Mouse (Mus musculus) heart, embryonic 11.5 days (tissue): ENCODE measurements at regions not wholly inside any gene's neighbourhood (a gene's known extent, or its start where the extent isn't known, plus 50 kb on each side); places are given as distances from the start of the nearest gene placed in this dataset.

Experiments
- ATAC-seq: fragments of 200-750 bp; cut with Nextera tagmentation; replicated peaks from 2 replicates; pipeline ENCODE4 v1.8.0; 2017; ENCODE audit warnings: moderate library complexity; ENCODE audit not compliant: insufficient number of reproducible peaks, low FRiP score, low TSS enrichment
- H3K27ac ChIP-seq: fragments of 300-500 bp; sonication (generic); 2 replicates; pipeline ENCODE4 v1.5.1; 2014; ENCODE audit warnings: mild to moderate bottlenecking, low read depth, low read length
- H3K27me3 ChIP-seq: fragments of 300-500 bp; sonication (generic); 2 replicates; pipeline ENCODE4 v1.6.1; 2014; ENCODE audit warnings: mild to moderate bottlenecking, low read length, mixed read lengths; ENCODE audit not compliant: control insufficient read depth, insufficient read depth
- H3K36me3 ChIP-seq: fragments of 300-500 bp; sonication (generic); 2 replicates; pipeline ENCODE4 v1.6.1; 2014; ENCODE audit warnings: mild to moderate bottlenecking, low read length, moderate library complexity, mixed read lengths; ENCODE audit not compliant: control insufficient read depth, insufficient read depth
- H3K4me1 ChIP-seq: fragments of 300-500 bp; sonication (generic); 2 replicates; pipeline ENCODE4 v1.6.1; 2014; ENCODE audit warnings: low read length; ENCODE audit not compliant: control insufficient read depth, insufficient read depth
- H3K4me2 ChIP-seq: fragments of 300-500 bp; sonication (generic); 2 replicates; pipeline ENCODE4 v1.6.1; 2014; ENCODE audit warnings: mild to moderate bottlenecking, moderate library complexity
- H3K4me3 ChIP-seq: fragments of 300-500 bp; sonication (generic); 2 replicates; pipeline ENCODE4 v1.5.1; 2014; ENCODE audit warnings: low read depth, low read length
- H3K9ac ChIP-seq: fragments of 300-500 bp; sonication (generic); 2 replicates; pipeline ENCODE4 v1.6.1; 2014; ENCODE audit warnings: mild to moderate bottlenecking, low read depth, low read length, moderate library complexity
- H3K9me3 ChIP-seq: fragments of 300-500 bp; sonication (generic); replicated peaks from 2 replicates; pipeline ENCODE4 v1.6.1; 2016; ENCODE audit warnings: low read length; ENCODE audit not compliant: control insufficient read depth
- WGBS: fragments of 180-500 bp; shearing (Covaris S2); extraction: QIAGEN DNeasy Blood & Tissue Kit; methylation state at CpG from one replicate; pipeline ENCODE4 v1.1.7; 2014; ENCODE audit not compliant: insufficient replicate concordance; 5-methylcytosine and 5-hydroxymethylcytosine counted together

DNA sequence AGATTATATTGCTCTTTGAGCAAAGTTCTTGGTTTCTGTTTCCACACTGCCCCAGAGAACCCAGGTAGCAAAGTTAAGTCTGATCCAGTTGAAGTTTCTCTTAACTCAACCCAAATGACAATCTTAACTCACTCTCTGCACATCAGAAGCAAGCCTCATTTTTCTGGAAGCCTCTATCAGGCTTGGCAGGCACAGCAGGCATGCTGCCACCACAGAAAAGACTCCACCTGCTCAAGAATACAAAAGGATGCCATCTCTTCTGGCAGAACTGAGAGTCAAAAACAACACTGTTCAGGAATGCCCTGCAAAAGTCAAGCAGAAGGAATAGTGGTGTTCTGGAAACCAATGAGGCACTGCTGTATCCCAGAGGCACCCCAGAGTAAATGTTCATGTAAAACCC lies 187.7 kb upstream of the Gm26657 start:
- Histone ChIP-seq H3K4me3 (no peak overlapping the region), H3K9me3 (no peaks in the 10 kb centered on the region), H3K4me1 (no peaks in the 10 kb centered on the region), H3K36me3 (no peaks in the 10 kb centered on the region), H3K27ac (no peak overlapping the region), H3K4me2 (no peak overlapping the region), H3K9ac (no peak overlapping the region), H3K27me3 (no peaks in the 10 kb centered on the region)
- no peak for ATAC-seq

- H3K27ac ChIP-seq, result no peak overlapping the region
- no peak overlapping the region for H3K4me3 ChIP-seq
- no peak overlapping the region for H3K4me2 ChIP-seq
- no peak overlapping the region for H3K9ac ChIP-seq
- WGBS, result 79% methylated on average over 9 of the region's 9 CpGs
- H3K4me1 ChIP-seq, result no peaks in the 10 kb centered on the region
- no peaks in the 10 kb centered on the region for H3K27me3 ChIP-seq
- H3K9me3 ChIP-seq, result no peaks in the 10 kb centered on the region
- ATAC-seq, result no peak
- no peaks in the 10 kb centered on the region for H3K36me3 ChIP-seq
Observed at GRCm38 (mm10) chr4:56533344-56533985, 206.4 kb upstream of the Gm26657 start.

- Histone ChIP-seq H3K4me1 (no peaks in the 10 kb centered on the region), H3K9ac (no peak overlapping the region), H3K4me3 (no peak overlapping the region), H3K27ac (no peak overlapping the region), H3K36me3 (no peaks in the 10 kb centered on the region), H3K4me2 (no peak overlapping the region), H3K27me3 (no peaks in the 10 kb centered on the region), H3K9me3 (no peaks in the 10 kb centered on the region)
- 63% methylated on average over 9 of the region's 9 CpGs for WGBS
- no peak for ATAC-seq
Observed at GRCm38 (mm10) chr4:56532921-56533320, 206.9 kb upstream of the Gm26657 start.

DNA sequence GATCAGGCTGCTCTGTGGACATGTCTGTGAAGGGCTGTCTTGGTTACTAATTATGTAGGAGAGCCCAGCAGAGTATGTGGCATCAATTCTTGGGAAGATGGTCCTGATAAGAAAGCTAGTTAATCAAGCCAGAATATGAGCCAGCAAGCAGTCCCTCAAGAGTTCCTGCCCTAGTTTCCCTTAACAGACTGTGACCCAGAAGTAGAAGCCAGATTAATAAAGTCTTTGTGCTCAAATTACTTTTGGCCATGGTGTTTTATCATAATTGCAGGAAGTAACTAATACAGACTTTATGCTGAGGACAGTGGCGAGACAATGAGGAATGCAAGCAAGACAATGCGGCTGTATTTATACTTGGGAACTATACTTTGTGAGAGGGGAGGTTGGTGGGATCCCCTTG lies 211.3 kb upstream of the Gm26657 start:
- no peak for ATAC-seq
- Histone ChIP-seq H3K9ac (no peak overlapping the region), H3K4me1 (no peaks in the 10 kb centered on the region), H3K4me2 (no peak overlapping the region), H3K27me3 (no peaks in the 10 kb centered on the region), H3K36me3 (no peaks in the 10 kb centered on the region), H3K4me3 (no peak overlapping the region), H3K27ac (no peak overlapping the region), H3K9me3 (no peaks in the 10 kb centered on the region)
- 74% methylated on average over 2 of the region's 2 CpGs for WGBS

GRCm38 (mm10) chr4:56524430-56524985 lies 215.4 kb upstream of the Gm26657 start:
- ATAC-seq, result no peak

DNA sequence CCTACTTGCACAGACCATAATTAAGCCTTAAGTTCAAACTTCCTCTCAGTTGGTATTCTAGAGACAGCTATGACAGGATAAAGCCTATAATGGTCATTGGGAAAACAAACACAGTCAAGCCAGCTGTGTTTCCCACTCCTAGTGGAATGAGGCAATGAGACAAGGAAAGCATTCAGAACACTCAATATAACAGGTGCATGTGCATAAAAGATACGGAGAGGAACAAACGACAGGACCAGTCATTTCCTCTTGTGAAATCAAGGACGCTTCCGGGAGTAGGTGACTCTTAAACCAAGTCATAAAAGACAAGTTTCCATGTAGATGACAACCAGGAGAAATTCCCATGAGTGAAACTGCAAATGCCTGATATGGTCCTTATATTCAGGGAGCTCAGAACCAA lies 232.1 kb upstream of the Gm26657 start:
- Histone ChIP-seq H3K4me3 (no peak overlapping the region), H3K27me3 (no peaks in the 10 kb centered on the region), H3K27ac (no peak overlapping the region), H3K4me2 (no peak overlapping the region), H3K36me3 (no peaks in the 10 kb centered on the region), H3K9me3 (no peaks in the 10 kb centered on the region), H3K9ac (no peak overlapping the region), H3K4me1 (no peaks in the 10 kb centered on the region)
- no peak for ATAC-seq
- WGBS, result 87% methylated on average over 4 of the region's 4 CpGs

More at GRCm38 (mm10) chr4:56524430-56524985, 215.4 kb upstream of the Gm26657 start:
- Histone ChIP-seq H3K27ac (no peak overlapping the region), H3K9me3 (no peaks in the 10 kb centered on the region), H3K4me2 (no peak overlapping the region), H3K9ac (no peak overlapping the region), H3K27me3 (no peaks in the 10 kb centered on the region), H3K4me1 (no peaks in the 10 kb centered on the region), H3K36me3 (no peaks in the 10 kb centered on the region), H3K4me3 (no peak overlapping the region)
- 80% methylated on average over 6 of the region's 6 CpGs for WGBS

- WGBS, result 58% methylated on average over 1 of the region's 1 CpGs
Observed at GRCm38 (mm10) chr4:56506786-56507185, 233.1 kb upstream of the Gm26657 start.

DNA sequence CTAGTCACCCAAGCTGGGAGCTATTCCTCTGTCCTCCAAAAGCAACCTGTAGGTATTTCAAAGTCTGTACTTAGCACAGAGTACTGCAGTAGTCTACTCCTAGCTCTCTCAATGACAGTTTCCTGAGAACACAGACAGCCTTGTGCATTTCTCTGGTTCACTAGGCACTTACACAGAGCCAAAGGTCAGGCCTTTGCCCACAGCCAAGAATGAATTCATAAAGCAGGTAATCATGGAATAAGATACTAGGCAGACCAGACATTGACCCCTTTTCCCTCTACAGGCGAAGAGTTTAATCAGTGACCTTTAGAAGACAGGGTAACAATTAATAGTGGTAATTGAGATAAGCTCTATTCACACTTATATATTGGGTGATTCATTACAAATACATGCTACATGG lies 233.8 kb upstream of the Gm26657 start:
- WGBS, result 43% methylated on average over 1 of the region's 1 CpGs
- no peaks in the 10 kb centered on the region for H3K4me1 ChIP-seq
- H3K27ac ChIP-seq, result no peak overlapping the region
- no peaks in the 10 kb centered on the region for H3K27me3 ChIP-seq
- no peaks in the 10 kb centered on the region for H3K9me3 ChIP-seq
- no peak for ATAC-seq
- H3K4me2 ChIP-seq, result no peak overlapping the region
- no peak overlapping the region for H3K4me3 ChIP-seq
- H3K36me3 ChIP-seq, result no peaks in the 10 kb centered on the region
- no peak overlapping the region for H3K9ac ChIP-seq

More at GRCm38 (mm10) chr4:56506786-56507185, 233.1 kb upstream of the Gm26657 start:
- no peak overlapping the region for H3K9ac ChIP-seq
- H3K27me3 ChIP-seq, result no peaks in the 10 kb centered on the region
- H3K4me1 ChIP-seq, result no peaks in the 10 kb centered on the region
- H3K4me2 ChIP-seq, result no peak overlapping the region
- no peak for ATAC-seq
- no peak overlapping the region for H3K4me3 ChIP-seq
- no peaks in the 10 kb centered on the region for H3K36me3 ChIP-seq
- H3K9me3 ChIP-seq, result no peaks in the 10 kb centered on the region
- no peak overlapping the region for H3K27ac ChIP-seq
